Mouse (Mus musculus): ENCODE results near the gene Ubxn7.

- TF ChIP-seq CTCF (IDR thresholded peaks at IDR 0.05; ENCODE audit: low read depth) (no peak), EP300 (IDR thresholded peaks at IDR 0.05; ENCODE audit: low read depth) (no peak)
Measured at GRCm38 (mm10) chr16:32419517-32420483, 87.7 kb downstream of the Ubxn7 start, which contains the start of gene Tctex1d2.

All from heart, postnatal 0 days (tissue).